Mouse (Mus musculus): ENCODE results near the gene Cdkn1c. TPM values are rescaled to one million over a fixed set of nuclear protein-coding genes. Genes with fewer than 3 reads are reported as not detected.
A peak's percentile ranks its signal among the peaks of the same experiment; 100 is the strongest.

Gene Cdkn1c
- total RNA-seq, 4 experiments from 2014 or later, result 27.9 to 44.7 (median 34.9) TPM

DNA sequence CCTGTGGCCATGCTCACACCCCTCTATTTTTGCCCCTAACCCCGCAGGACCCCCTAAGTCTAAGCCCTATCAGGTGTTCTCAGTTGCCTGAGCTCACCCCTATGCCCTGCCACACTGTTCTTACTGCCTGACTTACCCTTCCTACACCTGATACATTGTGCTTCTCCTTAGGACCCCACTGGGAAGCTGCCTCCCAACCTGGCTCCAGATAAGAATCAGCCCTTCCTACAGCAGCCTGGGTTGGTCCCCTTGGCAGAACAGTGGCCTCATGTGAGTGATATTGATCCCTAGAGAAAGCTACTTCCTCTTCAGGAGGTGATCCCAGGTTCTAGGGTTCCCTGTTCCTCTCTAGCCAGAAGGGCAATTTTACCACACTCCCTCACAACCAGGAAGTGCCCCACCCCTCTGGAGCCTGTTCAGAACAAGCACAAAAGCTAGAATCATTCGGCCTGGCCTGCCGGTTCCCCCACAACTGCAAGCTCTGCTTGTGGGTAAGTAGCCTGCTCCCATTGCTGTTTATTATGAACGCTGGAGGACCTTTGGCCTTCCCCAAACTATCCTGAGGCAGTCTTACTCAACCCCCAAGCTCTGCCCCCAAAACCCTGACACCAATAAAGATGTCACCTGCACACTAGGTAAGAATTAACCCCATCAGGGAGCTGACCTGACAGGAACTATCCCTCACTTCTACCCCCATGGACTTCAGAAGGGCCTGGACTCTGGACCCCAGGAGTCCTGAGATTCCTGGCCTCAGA lies 12.7 kb upstream of the Cdkn1c start, which contains the start of gene Slc22a18:
TSS of gene Slc22a18 (plus strand) at position 390 of the 755 bp plus-strand sequence.
- DNase-seq (ENCODE audit: low spot score), result peak; percentile 59

DNA sequence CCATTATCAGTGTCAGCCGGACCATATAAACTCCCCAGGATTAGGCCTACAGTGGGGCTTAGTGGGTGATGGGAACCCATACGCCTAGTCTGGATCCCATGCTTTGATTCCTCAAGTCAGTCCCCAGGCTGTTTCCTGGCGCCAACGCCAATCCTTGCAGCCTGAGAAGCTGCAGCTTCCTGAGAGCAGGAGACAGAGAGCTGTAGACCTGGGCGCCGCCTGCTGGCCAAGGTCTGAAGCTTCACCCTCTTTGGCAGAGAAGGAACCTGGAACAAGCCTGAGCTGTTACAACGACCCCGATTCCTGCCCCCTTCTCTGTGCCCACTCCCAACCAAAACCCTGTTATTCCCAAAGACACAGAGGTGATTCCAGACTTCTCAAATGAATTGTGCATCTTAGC lies 9.1 kb upstream of the Cdkn1c start:
- peak; percentile 67 for DNase-seq (ENCODE audit: low spot score)

DNA sequence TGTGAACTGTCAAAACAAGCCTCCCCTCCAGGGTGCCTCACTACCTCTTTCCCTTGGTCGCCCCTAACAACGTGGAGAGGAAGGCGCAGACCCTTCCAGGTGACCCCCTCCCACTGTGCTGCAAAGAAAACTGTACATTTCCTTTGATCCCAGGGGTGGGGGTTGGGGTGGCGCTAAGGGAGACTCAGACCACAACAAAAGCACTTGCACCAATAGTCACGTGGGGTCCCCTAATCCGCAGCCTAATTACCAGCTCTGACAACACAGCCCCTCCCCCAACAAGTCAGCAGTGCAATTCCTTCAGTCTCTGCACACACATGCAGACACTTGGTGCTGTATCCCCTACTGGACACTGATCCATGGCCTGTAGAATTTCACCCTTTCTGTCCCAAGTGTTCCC lies 6.9 kb upstream of the Cdkn1c start:
- DNase-seq (ENCODE audit: low spot score), result no peak

- peak; percentile 77 for DNase-seq (ENCODE audit: low spot score)
These were observed 5.3 kb upstream of the Cdkn1c start for GRCm38 (mm10) chr7:143466099-143466677.

DNA sequence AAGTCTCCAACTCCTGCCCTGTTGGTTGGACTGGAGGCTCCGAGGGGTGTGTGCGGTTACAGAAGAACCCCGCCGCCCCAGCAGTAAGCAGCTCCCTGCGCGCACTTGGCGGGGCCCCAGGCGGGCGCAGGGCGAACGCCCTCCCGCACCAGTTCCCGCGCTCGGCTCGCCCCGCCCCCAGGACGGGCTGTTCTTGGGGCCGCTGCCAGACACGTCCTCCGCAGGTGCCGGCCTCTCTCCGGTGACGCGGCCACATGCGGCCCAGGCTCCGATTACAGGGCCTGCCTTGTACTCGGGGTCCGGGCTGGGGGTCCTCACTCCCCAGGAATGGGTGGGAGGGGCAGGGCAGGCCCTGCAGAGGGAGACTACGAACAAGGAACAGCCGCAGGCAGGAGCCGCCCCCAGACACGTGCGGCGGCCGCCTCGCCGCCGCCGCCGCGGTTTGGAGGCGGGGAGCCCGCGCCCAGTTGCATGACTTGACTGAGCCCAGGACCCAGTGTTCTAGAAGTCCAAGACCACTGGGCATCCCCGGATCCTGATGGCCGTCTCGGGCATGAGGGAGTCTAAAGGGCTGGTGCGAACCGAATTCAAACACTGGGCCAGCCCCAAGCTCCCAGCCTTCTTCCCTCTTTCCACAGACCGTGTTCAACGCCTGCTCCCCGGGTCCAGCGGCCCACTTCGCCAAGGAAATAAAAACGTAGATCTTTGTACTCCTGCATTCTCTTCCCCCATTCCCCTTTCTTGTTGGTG lies 4.1 kb upstream of the Cdkn1c start:
- DNase-seq (ENCODE audit: low spot score), result no peak

GRCm38 (mm10) chr7:143463865-143464415 lies 3.1 kb upstream of the Cdkn1c start:
- peak; percentile 78 for DNase-seq (ENCODE audit: low spot score)

DNA sequence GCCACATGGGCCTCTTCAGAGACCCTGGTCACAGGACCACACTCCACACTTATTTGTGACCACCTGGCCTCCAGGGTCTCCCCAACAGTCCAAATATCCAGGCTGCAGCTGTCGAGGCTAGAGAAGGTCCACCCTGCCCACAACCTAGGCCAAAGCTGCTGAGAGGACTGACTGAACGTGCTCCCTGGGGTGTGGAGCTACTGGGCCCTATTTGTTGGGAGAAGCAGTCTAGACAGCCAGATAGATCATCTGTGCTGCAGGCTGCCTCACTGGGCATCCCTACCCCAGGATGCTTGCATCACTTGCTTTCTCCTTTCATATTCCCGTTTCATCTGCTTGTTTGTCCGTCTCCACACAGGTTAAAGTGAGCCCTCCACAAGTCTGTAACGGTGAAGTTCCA lies 1.7 kb upstream of the Cdkn1c start:
- DNase-seq (ENCODE audit: low spot score), result no peak

- DNase-seq (ENCODE audit: low spot score), result no peak
These were observed 1.1 kb upstream of the Cdkn1c start for GRCm38 (mm10) chr7:143461920-143462319.

DNA sequence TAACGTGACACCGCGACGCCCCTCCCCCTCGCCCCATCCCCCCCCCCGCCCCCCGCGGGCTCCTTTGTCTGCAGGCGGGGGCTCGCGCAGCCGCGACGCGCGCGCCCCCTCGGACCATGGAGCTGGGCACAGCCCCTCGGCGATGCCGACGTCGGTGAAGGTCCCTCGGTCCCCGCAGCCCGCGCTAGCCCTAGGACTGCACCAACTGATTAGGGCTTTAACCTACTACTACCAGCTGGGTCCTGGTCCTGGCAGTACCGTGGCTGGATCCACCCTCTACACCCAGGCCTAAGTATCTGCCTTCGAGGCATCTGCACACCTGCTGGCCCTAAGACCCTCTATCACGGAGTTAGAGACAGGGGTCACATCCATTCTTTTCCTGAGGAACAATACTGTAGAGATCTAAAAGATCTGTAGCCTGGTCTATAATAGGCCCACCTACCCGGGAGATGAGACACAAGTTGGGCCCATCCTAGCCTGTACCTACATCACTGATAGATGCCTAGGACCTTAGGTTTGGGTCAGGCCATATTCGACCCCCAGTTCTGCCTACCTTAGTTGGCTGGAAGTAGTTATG lies 532 bp upstream of the Cdkn1c start:
- DNase-seq (ENCODE audit: low spot score), result no peak

DNA sequence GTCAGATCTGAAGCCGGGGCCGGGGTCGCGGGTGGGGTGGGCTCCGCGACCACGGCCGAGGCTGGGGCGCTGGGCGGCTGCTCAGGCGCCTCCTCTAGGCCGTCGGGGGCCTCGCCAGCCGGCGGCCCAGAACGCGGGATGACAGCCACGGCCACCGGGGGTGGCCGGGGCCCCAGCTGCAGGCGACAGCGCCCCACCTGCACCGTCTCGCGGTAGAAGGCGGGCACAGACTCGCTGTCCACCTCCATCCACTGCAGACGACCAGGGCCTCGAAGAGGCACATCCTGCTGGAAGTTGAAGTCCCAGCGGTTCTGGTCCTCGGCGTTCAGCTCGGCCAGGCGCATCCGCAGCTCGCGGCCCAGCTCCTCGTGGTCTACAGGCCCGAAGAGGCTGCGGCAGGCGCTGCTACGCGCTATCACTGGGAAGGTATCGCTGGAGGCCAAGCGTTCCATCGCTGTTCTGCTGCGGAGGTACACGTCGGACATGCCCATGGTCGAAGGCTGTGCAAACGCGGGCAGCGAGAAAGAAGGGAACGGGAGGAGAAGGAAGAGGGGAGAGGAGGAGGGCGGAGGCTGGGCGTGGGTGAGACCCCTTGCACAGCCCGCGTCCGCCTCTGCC lies 524 bp downstream of the Cdkn1c start:
- DNase-seq (ENCODE audit: low spot score), result no peak

DNA sequence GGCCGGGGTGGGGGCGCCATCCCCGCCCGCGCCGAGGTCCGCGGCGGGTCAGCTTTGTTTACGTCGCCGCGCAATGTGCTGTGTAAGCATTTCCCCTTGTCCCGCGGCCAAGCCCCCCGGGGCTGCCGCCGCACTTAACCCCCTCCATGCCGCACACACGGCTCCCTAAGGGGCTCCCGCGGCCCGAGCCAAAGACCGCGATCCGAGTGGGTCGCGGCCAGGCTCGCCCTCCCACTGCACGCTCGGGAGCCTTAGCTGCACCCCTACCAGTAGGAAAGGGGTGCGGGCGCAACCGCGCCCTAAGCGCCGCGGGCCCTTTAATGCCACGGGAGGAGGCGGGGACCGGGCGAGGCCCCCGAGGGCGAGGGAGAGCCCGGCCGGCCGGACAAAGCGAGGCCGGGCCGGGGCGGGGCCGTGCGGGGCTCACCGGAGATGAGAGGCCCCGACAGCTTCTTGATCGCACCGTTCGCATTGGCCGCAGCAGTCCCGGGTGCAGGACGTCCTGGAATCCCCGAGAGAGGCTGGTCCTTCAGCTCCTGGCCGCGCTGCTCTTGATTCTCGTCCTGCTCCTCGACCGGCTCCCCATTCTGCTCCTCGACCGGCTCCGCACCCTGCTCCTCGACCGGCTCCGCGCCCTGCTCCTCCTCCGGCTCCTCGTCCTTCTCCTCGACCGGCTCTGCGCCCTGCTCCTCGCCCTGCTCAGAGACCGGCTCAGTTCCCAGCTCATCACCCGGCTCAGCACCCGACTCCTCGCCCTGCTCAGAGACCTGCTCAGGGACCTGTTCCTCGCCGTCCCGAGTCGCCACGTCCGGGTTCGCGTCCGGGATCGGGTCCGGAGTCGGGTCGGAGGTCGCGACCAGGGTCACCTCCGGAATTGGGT lies 1.3 kb downstream of the Cdkn1c start:
- DNase-seq (ENCODE audit: low spot score), result peak; percentile 50

- DNase-seq (ENCODE audit: low spot score), result no peak
These were observed 1.9 kb downstream of the Cdkn1c start for GRCm38 (mm10) chr7:143458963-143459331.

GRCm38 (mm10) chr7:143447130-143447529 lies 13.7 kb downstream of the Cdkn1c start:
- DNase-seq (ENCODE audit: low spot score), result no peak

DNA sequence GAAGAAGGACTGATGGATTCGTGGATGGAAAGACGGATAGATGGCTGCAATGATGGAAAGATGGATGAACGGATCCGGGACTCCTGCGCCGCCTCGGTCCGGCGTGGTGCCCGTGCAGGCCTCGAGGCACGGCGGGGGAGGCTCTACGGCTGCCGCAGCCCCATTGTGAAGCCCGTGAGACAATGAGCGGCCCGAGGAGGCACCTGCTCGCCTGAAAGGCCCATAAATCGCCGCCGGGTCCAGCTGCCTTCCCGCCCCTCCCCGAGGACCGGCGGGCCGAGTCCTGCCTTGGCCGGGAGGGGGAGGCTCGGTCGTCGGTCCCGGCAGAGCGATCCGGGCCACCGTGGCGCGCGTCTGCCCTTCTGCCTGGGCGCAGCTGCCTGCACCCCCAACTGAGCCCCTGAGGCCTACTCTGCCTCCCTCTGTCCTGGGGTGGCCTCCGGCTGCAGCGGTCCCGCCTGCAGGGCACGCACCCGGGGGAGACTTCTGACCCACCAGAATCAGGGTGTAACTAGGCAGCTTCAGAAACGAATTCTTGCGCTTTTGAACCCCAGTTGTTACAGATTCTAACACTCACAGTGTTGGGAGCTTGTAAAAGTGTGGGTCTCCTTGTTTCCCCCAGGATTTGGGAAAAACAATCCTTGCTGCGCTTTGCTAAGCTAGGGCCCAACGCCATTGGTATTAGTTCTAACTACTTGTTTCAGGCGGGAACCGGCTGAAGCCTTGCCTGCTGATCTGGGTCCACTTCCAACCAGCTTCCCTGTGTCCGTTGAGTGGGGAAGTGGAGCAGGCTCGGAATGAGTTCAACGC lies 15.0 kb downstream of the Cdkn1c start:
- no peak for DNase-seq (ENCODE audit: low spot score)

DNA sequence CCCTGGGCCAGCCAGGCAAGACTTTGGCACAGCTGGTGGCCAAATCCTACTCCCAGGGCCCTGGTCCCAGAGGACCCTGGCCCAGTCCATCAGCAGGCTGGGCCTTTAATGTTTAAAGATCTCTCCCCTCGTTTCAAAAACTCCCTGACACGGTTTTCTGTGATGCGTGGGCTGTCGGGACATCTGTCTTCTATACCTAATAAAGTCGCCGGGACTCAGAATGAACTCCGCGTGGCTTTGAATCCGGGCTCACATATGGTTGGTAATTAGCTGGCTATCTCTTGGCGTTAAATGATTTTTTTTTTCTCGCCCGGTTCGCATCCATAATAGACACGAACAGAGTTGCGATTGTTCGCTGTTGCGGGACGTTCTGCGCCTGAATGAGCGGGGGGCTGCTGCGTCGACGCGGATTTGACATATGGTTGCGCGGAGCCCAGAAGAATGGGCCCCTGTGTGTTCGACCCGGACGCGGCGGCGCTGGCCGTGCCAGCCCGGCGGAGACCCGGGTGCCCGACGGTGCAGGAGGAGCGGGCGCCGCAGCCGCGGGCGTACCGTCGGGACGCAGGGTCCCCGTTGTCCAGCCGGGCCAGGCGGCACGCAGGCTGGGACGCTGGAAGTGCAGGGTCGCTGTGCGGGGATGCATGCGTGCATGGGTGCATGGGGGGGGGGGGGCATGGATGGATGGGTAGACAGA lies 15.7 kb downstream of the Cdkn1c start:
- DNase-seq (ENCODE audit: low spot score), result no peak

DNA sequence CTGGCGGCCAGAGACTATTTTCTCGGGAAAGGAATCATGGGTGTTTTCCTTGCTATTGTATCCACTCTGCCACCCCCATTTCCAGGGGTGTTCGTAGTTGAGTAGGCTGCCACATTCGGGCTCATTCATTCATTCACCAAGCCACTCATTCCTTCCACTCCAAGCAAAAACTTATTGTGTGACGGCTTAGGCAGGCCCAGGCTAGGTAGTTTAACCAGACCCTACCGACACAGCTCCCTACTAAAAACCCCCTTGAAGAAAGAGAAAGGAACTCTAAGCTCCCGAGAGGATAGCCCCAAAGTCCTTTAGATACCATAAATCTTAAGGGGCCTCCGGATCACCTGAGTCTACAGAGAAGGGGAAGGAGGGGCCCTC lies 16.3 kb downstream of the Cdkn1c start:
- DNase-seq (ENCODE audit: low spot score), result no peak

DNA sequence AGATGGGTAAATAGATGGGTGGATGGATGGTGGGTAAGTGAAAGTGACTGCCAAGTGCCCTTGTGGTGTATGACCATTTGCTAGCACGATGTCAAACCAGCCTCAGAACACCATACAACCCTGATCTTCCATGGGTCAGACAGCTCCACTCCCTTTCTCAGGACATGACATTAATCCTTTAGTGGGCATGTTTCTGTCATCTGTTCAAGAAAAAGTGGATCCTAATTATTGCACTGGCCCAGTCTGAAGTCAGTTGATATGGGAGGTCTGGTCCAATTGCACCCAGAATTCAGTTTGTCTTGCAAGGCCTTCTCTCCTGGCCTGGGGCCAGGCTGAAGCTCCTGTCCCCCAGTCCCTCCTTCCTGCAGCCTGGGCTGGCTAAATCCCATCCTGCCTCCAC lies 21.9 kb downstream of the Cdkn1c start:
- DNase-seq (ENCODE audit: low spot score), result no peak

DNA sequence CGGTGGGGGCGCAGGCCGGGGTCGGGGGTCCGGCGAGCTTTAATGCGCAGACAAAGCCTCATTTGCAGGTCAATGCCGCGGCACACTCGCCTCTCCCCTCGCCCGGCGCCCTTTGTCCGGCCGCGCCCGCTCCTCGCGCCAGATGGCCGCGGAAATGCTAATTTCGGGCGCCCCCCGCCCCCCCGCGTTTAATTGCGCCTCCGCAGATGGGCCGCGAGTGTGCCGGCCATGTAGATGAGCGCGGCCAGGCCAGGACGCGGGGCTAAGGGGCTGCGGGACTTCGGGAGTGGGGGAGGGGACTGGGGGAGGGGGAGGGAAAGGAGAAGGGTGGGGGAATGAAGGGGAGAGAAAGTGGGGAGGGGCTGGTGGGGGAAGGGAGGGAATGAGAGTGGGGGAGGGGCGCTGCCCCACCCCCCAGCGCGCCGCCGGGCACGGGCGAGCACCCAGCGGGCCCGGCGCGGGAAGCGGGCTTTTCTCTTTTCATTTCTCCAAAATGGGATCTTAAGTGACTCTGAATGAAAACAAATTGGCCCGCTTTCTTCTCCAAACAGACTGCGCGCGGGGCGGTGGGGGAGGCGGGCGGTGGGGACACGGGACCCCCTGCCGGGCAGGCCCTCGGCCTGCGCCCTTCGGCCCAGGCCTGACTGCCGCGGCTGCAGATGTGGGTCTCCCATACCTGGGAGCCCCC lies 22.8 kb downstream of the Cdkn1c start:
- no peak for DNase-seq (ENCODE audit: low spot score)

Measured in heart, adult 8-10 months (tissue).